Mouse (Mus musculus) MEL (cell line): ENCODE data around the gene Stx1a. TPM values are rescaled to one million over a fixed set of nuclear protein-coding genes. Genes with fewer than 3 reads are reported as not detected.

Experiments
- DNase-seq: peaks from one replicate; pipeline ENCODE4 v3.0.0; 2011; ENCODE audit warnings: low read depth, low spot score
- H3K27ac ChIP-seq: 2 replicates; pipeline ENCODE4 v1.5.1; 2012; ENCODE audit warnings: low read depth, mild to moderate bottlenecking, control low read depth, low read length, moderate library complexity; ENCODE audit not compliant: control insufficient read depth
- H3K27me3 ChIP-seq, 2 experiments: fragments of 150-350 bp in 1 of 2; sonication (generic) in 1 of 2; 2 replicates each; pipeline ENCODE4 v1.6.1; 2012; ENCODE audit warnings: low read length in 2 of 2, mild to moderate bottlenecking in 2 of 2, improper control_type of control experiment in 1 of 2, moderate library complexity in 1 of 2; ENCODE audit not compliant: insufficient read depth in 2 of 2, control insufficient read depth in 1 of 2
- H3K36me3 ChIP-seq, 2 experiments: 2 replicates each; pipeline ENCODE4 v1.6.1; 2012 to 2014; ENCODE audit warnings: low read length in 2 of 2, improper control_type of control experiment in 1 of 2, inconsistent platforms in 1 of 2, mild to moderate bottlenecking in 1 of 2; ENCODE audit not compliant: insufficient read depth in 2 of 2, control insufficient read depth in 1 of 2
- H3K4me1 ChIP-seq, 2 experiments: fragments of 150-350 bp in 1 of 2; sonication (generic) in 1 of 2; 2 replicates each; pipeline ENCODE4 v1.6.1; 2012; ENCODE audit warnings: low read length in 2 of 2, improper control_type of control experiment in 1 of 2, mild to moderate bottlenecking in 1 of 2; ENCODE audit not compliant: insufficient read depth in 2 of 2, control insufficient read depth in 1 of 2
- H3K4me3 ChIP-seq, 2 experiments: fragments of 150-350 bp in 1 of 2; sonication (generic) in 1 of 2; 2 replicates each; pipeline ENCODE4 v1.5.1; 2012; ENCODE audit warnings: low read depth in 2 of 2, low read length in 2 of 2, mild to moderate bottlenecking in 2 of 2, moderate library complexity in 2 of 2, control low read depth in 1 of 2, improper control_type of control experiment in 1 of 2; ENCODE audit not compliant: control insufficient read depth in 1 of 2, insufficient read depth in 1 of 2
- H3K79me2 ChIP-seq: 2 replicates; pipeline ENCODE4 v1.6.1; 2012; ENCODE audit warnings: mild to moderate bottlenecking, low read length, moderate library complexity; ENCODE audit not compliant: control insufficient read depth, poor library complexity, insufficient read depth
- H3K9ac ChIP-seq: 2 replicates; pipeline ENCODE4 v1.6.1; 2012; ENCODE audit warnings: low read depth, mild to moderate bottlenecking, control low read depth, low read length, moderate library complexity; ENCODE audit not compliant: control insufficient read depth, poor library complexity, severe bottlenecking
- H3K9me3 ChIP-seq: fragments of 150-350 bp; sonication (generic); replicated peaks from 2 replicates; pipeline ENCODE4 v1.6.1; 2012; ENCODE audit warnings: mild to moderate bottlenecking, low read length, improper control_type of control experiment, moderate library complexity; ENCODE audit not compliant: insufficient read depth
- CHD1 ChIP-seq: IDR thresholded peaks from 2 replicates; pipeline ENCODE4 v1.6.1; 2012; ENCODE audit warnings: low read depth, mild to moderate bottlenecking, inconsistent platforms, low read length, improper control_type of control experiment
- CHD2 ChIP-seq: IDR thresholded peaks from 2 replicates; pipeline ENCODE4 v1.6.1; 2011; ENCODE audit warnings: low read length, improper control_type of control experiment
- GATA1 ChIP-seq: IDR thresholded peaks from 2 replicates; pipeline ENCODE4 v1.6.1; 2011; ENCODE audit warnings: low read depth, low read length, improper control_type of control experiment
- HCFC1 ChIP-seq: IDR thresholded peaks from 2 replicates; pipeline ENCODE4 v1.6.1; 2012; ENCODE audit warnings: low read depth, mild to moderate bottlenecking, inconsistent platforms, low read length, improper control_type of control experiment, moderate library complexity
- KAT2A ChIP-seq: conservative IDR thresholded peaks from 2 replicates; pipeline ENCODE4 v1.6.1; 2012; ENCODE audit warnings: low read depth, low read length, improper control_type of control experiment, inconsistent platforms
- MAFK ChIP-seq: IDR thresholded peaks from 2 replicates; pipeline ENCODE4 v1.6.1; 2011; ENCODE audit warnings: low read depth, mild to moderate bottlenecking, low read length, improper control_type of control experiment, borderline replicate concordance
- MYB ChIP-seq: IDR thresholded peaks from 2 replicates; pipeline ENCODE4 v1.6.1; 2011; ENCODE audit warnings: mild to moderate bottlenecking, low read depth, low read length, improper control_type of control experiment
- MYC ChIP-seq: IDR thresholded peaks from 2 replicates; pipeline ENCODE4 v1.6.1; 2011; ENCODE audit warnings: low read depth, mild to moderate bottlenecking, low read length, improper control_type of control experiment, moderate library complexity
- NELFE ChIP-seq: IDR thresholded peaks from 2 replicates; pipeline ENCODE4 v1.6.1; 2011; ENCODE audit warnings: low read depth, low read length, improper control_type of control experiment
- NRF1 ChIP-seq: IDR thresholded peaks from 2 replicates; pipeline ENCODE4 v1.6.1; 2014; ENCODE audit warnings: low read depth, mild to moderate bottlenecking, inconsistent platforms, low read length, improper control_type of control experiment, moderate library complexity; ENCODE audit not compliant: poor library complexity, insufficient read depth, severe bottlenecking
- POLR2A ChIP-seq, 2 experiments: IDR thresholded peaks; 2 replicates each; pipeline ENCODE4 v1.6.1; 2011 to 2012; ENCODE audit warnings: low read length in 2 of 2, mild to moderate bottlenecking in 2 of 2, control low read depth in 1 of 2, improper control_type of control experiment in 1 of 2, low read depth in 1 of 2, moderate library complexity in 1 of 2; ENCODE audit not compliant: control insufficient read depth in 1 of 2, insufficient read depth in 1 of 2, poor library complexity in 1 of 2
- POLR2AphosphoS2 ChIP-seq: IDR thresholded peaks from 2 replicates; pipeline ENCODE4 v1.6.1; 2011; ENCODE audit warnings: low read length, improper control_type of control experiment
- RAD21 ChIP-seq: IDR thresholded peaks from 2 replicates; pipeline ENCODE4 v1.6.1; 2011; ENCODE audit warnings: mild to moderate bottlenecking, low read depth, low read length, improper control_type of control experiment
- SIN3A ChIP-seq: IDR thresholded peaks from 2 replicates; pipeline ENCODE4 v1.6.1; 2012; ENCODE audit warnings: low read length, improper control_type of control experiment, inconsistent platforms
- TAL1 ChIP-seq: IDR thresholded peaks from 2 replicates; pipeline ENCODE4 v1.6.1; 2012; ENCODE audit warnings: mild to moderate bottlenecking, inconsistent platforms, low read length, moderate library complexity, mixed read lengths
- TBP ChIP-seq: IDR thresholded peaks from 2 replicates; pipeline ENCODE4 v1.8.0; 2011; ENCODE audit warnings: low read depth, low read length, improper control_type of control experiment
- TCF12 ChIP-seq: IDR thresholded peaks from 2 replicates; pipeline ENCODE4 v1.6.1; 2014; ENCODE audit warnings: low read depth, mild to moderate bottlenecking, inconsistent platforms, low read length, improper control_type of control experiment, moderate library complexity
- ZC3H11A ChIP-seq: IDR thresholded peaks from 2 replicates; pipeline ENCODE4 v1.6.1; 2012; ENCODE audit warnings: low read depth, mild to moderate bottlenecking, inconsistent platforms, low read length, improper control_type of control experiment
- ZKSCAN1 ChIP-seq: IDR thresholded peaks from 2 replicates; pipeline ENCODE4 v1.6.1; 2012; ENCODE audit warnings: low read depth, mild to moderate bottlenecking, inconsistent platforms, low read length, improper control_type of control experiment, moderate library complexity
- ZNF384 ChIP-seq: IDR thresholded peaks from 2 replicates; pipeline ENCODE4 v1.6.1; 2012; ENCODE audit warnings: low read depth, mild to moderate bottlenecking, inconsistent platforms, low read length, improper control_type of control experiment
- polyA plus RNA-seq, 2 experiments: library from polyadenylated mRNA; stranded (reverse) in 1 of 2; unstranded in 1 of 2; fragments of >175 nt in 1 of 2; fragments of >200 nt in 1 of 2; gene quantifications; 2 replicates each; pipeline versions ENCODE4 v1.2.1 to v1.2.4; 2012; ENCODE audit warnings: low replicate concordance in 2 of 2, low read depth in 1 of 2; ENCODE audit not compliant: insufficient read length in 2 of 2, insufficient read depth in 1 of 2, missing spikeins in 1 of 2
- total RNA-seq: library from RNA; depleted of rRNA; stranded (reverse); fragments of 300-350 nt; gene quantifications from 2 replicates; pipeline ENCODE4 v1.2.3, GENCODE M21; 2012

Gene Stx1a
- total and polyA plus RNA-seq, 3 experiments: 3.3 to 6.0 TPM; not detected in 1

- TF ChIP-seq CHD1: no peak
- TF ChIP-seq MYB: no peak
- TF ChIP-seq NELFE: peak; percentile 66
- TF ChIP-seq MYC: peak; percentile 95
- no peak for TF ChIP-seq ZC3H11A
- no peak for TF ChIP-seq MAFK
- no peak for TF ChIP-seq CHD2
- no peak for TF ChIP-seq TBP
- no peak for TF ChIP-seq HCFC1
- TF ChIP-seq RAD21: no peak
Observed at GRCm38 (mm10) chr5:135009590-135010319, 13.5 kb upstream of the Stx1a start (continued).

DNA sequence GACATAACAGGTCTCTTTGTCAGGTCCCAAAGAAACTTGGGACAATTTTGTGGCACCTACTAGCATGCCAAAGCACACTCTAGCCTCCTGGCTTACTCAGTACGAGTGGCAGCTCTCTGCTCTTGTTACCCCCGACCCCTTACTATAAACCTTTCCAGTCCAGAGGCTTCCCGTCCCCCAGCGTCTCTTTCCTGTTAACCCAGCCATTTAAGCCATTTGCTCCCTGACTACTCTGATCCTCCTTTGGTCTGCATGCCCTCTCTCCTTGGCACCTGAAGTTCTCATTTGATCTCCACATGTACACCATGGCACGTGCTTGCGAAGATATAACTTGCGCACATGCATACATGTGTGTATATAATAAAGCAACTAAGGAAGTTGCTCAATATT lies 13.0 kb upstream of the Stx1a start:
- DNase-seq: no peak

GRCm38 (mm10) chr5:135010841-135011743 lies 12.2 kb upstream of the Stx1a start:
- Histone ChIP-seq H3K9me3 (no peaks in the 10 kb centered on the region), H3K4me3 (no peak overlapping the region), H3K36me3 (peaks cover 0 to 3% of the 10 kb centered on the region in 2 experiments; a peak in 2 of 4 replicates), H3K27me3 (no peaks in the 10 kb centered on the region), H3K9ac (no peak overlapping the region)
- TF ChIP-seq MAFK: no peak
- no peak for TF ChIP-seq POLR2A (IDR thresholded peaks at IDR 0.05; ENCODE audit: control insufficient read depth in 1 of 2, insufficient read depth in 1 of 2, low read depth in 1 of 2, low read length in 2 of 2, poor library complexity in 1 of 2)
- TF ChIP-seq TAL1: no peak
- no peak for TF ChIP-seq KAT2A
- TF ChIP-seq, all 39 proteins: peak for 0
- no peak for DNase-seq
- H3K4me1 ChIP-seq: peaks cover 2 to 14% of the 10 kb centered on the region in 2 experiments; a peak in 3 of 4 replicates
- no peak overlapping the region for H3K27ac ChIP-seq
- H3K79me2 ChIP-seq: peaks cover 5% of the 10 kb centered on the region; the same call in 1 of the 2 replicates

More for the DNA sequence above, 13.0 kb upstream of the Stx1a start:
- Histone ChIP-seq H3K4me1 (peaks cover 2 to 14% of the 10 kb centered on the region in 2 experiments; a peak in 3 of 4 replicates), H3K36me3 (peaks cover 0 to 3% of the 10 kb centered on the region in 2 experiments; a peak in 2 of 4 replicates), H3K27ac (peak overlapping the region; percentile 92), H3K9me3 (no peaks in the 10 kb centered on the region), H3K4me3 (peak overlapping the region; percentile 85 to 97), H3K79me2 (peaks cover 5% of the 10 kb centered on the region; the same call in 1 of the 2 replicates), H3K9ac (peak overlapping the region; percentile 93), H3K27me3 (peaks cover 0 to 3% of the 10 kb centered on the region in 2 experiments; a peak in 2 of 4 replicates)
- TF ChIP-seq CHD2: no peak
- no peak for TF ChIP-seq TCF12
- TF ChIP-seq MYC: no peak
- no peak for TF ChIP-seq MAFK
- no peak for TF ChIP-seq ZNF384
- TF ChIP-seq NRF1: no peak
- TF ChIP-seq GATA1: no peak
- TF ChIP-seq ZKSCAN1: no peak
- no peak for TF ChIP-seq SIN3A
- TF ChIP-seq TAL1: no peak
- TF ChIP-seq POLR2AphosphoS2: no peak
